Mouse (Mus musculus): ENCODE data around the gene Nphp4. TPM values are rescaled to one million over a fixed set of nuclear protein-coding genes. Genes with fewer than 3 reads are reported as not detected.

The Nphp4 gene
- polyA plus RNA-seq, 2 experiments, result 2.2 to 4.6 TPM

- Histone ChIP-seq H3K27me3 (ENCODE audit: control insufficient read depth, insufficient read depth, low read length) (no peaks in the 10 kb centered on the region), H3K4me2 (replicated peaks; ENCODE audit: low read depth, low read length, severe bottlenecking) (no peak overlapping the region), H3K4me1 (ENCODE audit: control insufficient read depth, insufficient read depth, low read length) (no peaks in the 10 kb centered on the region), H3K36me3 (ENCODE audit: control insufficient read depth, insufficient read depth, low read length) (no peaks in the 10 kb centered on the region), H3K27ac (replicated peaks; ENCODE audit: low read depth, low read length) (no peak overlapping the region), H3K9ac (ENCODE audit: low read depth, low read length, severe bottlenecking) (no peak overlapping the region), H3K4me3 (replicated peaks; ENCODE audit: low read length) (no peak overlapping the region), H3K9me3 (ENCODE audit: control insufficient read depth, low read length) (no peaks in the 10 kb centered on the region)
- TF ChIP-seq POLR2A (IDR thresholded peaks at IDR 0.05; ENCODE audit: borderline replicate concordance, extremely low read depth, insufficient read depth, insufficient read length), result no peak
- WGBS, result 88% methylated on average over 2 of the region's 2 CpGs
- ATAC-seq (ENCODE audit: low FRiP score, low read depth) (no peak), DNase-seq (ENCODE audit: low spot score) (no peak)
Observed at GRCm38 (mm10) chr4:152609196-152609595, 132.7 kb downstream of the Nphp4 start.

- H3K9me3 ChIP-seq (ENCODE audit: control insufficient read depth, low read length), result no peaks in the 10 kb centered on the region
- no peaks in the 10 kb centered on the region for H3K4me1 ChIP-seq (ENCODE audit: control insufficient read depth, insufficient read depth, low read length)
- no peak for TF ChIP-seq POLR2A (IDR thresholded peaks at IDR 0.05; ENCODE audit: borderline replicate concordance, extremely low read depth, insufficient read depth, insufficient read length)
- 81% methylated on average over 9 of the region's 9 CpGs for WGBS
- no peak overlapping the region for H3K9ac ChIP-seq (ENCODE audit: low read depth, low read length, severe bottlenecking)
- no peak for DNase-seq (ENCODE audit: low spot score)
- H3K4me2 ChIP-seq (replicated peaks; ENCODE audit: low read depth, low read length, severe bottlenecking), result no peak overlapping the region
- H3K4me3 ChIP-seq (replicated peaks; ENCODE audit: low read length), result no peak overlapping the region
- ATAC-seq (ENCODE audit: low FRiP score, low read depth), result no peak
- no peaks in the 10 kb centered on the region for H3K27me3 ChIP-seq (ENCODE audit: control insufficient read depth, insufficient read depth, low read length)
- no peaks in the 10 kb centered on the region for H3K36me3 ChIP-seq (ENCODE audit: control insufficient read depth, insufficient read depth, low read length)
- H3K27ac ChIP-seq (replicated peaks; ENCODE audit: low read depth, low read length), result no peak overlapping the region
Observed at GRCm38 (mm10) chr4:152610026-152610425, 133.5 kb downstream of the Nphp4 start.

Other genes starting within 250 kb of the Nphp4 start
- 56.5 and 79.5 TPM in 2 replicates for gene Gpr153, start 202.5 kb upstream of the Nphp4 start, polyA plus RNA-seq (2012; rRNA removed)
- 28.6 and 33.0 TPM in 2 replicates for gene Gpr153, start 202.5 kb upstream of the Nphp4 start, polyA plus RNA-seq (2014; fragmentation: Nextera tagmentation; extraction: Ambion mirVana)
- gene Hes3, start 185.0 kb upstream of the Nphp4 start, polyA plus RNA-seq (2012; rRNA removed), result 0.03 and 0.13 TPM in 2 replicates
- gene Hes3, start 185.0 kb upstream of the Nphp4 start, polyA plus RNA-seq (2014; fragmentation: Nextera tagmentation; extraction: Ambion mirVana), result not detected in 2 replicates
- 26.6 and 30.7 TPM in 2 replicates for gene Icmt, start 179.5 kb upstream of the Nphp4 start, polyA plus RNA-seq (2012; rRNA removed)
- gene Icmt, start 179.5 kb upstream of the Nphp4 start, polyA plus RNA-seq (2014; fragmentation: Nextera tagmentation; extraction: Ambion mirVana), result 27.6 and 32.7 TPM in 2 replicates
- gene Rnf207, start 157.7 kb upstream of the Nphp4 start, polyA plus RNA-seq (2012; rRNA removed), result 0.92 and 1.1 TPM in 2 replicates
- 0.39 and 0.50 TPM in 2 replicates for gene Rnf207, start 157.7 kb upstream of the Nphp4 start, polyA plus RNA-seq (2014; fragmentation: Nextera tagmentation; extraction: Ambion mirVana)
- gene Rpl22, start 151.0 kb upstream of the Nphp4 start, polyA plus RNA-seq (2012; rRNA removed), result 296 and 760 TPM in 2 replicates
- gene Rpl22, start 151.0 kb upstream of the Nphp4 start, polyA plus RNA-seq (2014; fragmentation: Nextera tagmentation; extraction: Ambion mirVana), result 422 and 460 TPM in 2 replicates
- 0.72 and 0.83 TPM in 2 replicates for gene Chd5, start 138.1 kb upstream of the Nphp4 start, polyA plus RNA-seq (2012; rRNA removed)
- 0.07 and 0.54 TPM in 2 replicates for gene Chd5, start 138.1 kb upstream of the Nphp4 start, polyA plus RNA-seq (2014; fragmentation: Nextera tagmentation; extraction: Ambion mirVana)
- 4.6 and 5.8 TPM in 2 replicates for gene Kcnab2, start 1.2 kb downstream of the Nphp4 start, polyA plus RNA-seq (2012; rRNA removed)
- gene Kcnab2, start 1.2 kb downstream of the Nphp4 start, polyA plus RNA-seq (2014; fragmentation: Nextera tagmentation; extraction: Ambion mirVana), result 7.1 and 7.2 TPM in 2 replicates